ENCODE assay signal across 9 mouse cellular contexts in the genomic region with DNA sequence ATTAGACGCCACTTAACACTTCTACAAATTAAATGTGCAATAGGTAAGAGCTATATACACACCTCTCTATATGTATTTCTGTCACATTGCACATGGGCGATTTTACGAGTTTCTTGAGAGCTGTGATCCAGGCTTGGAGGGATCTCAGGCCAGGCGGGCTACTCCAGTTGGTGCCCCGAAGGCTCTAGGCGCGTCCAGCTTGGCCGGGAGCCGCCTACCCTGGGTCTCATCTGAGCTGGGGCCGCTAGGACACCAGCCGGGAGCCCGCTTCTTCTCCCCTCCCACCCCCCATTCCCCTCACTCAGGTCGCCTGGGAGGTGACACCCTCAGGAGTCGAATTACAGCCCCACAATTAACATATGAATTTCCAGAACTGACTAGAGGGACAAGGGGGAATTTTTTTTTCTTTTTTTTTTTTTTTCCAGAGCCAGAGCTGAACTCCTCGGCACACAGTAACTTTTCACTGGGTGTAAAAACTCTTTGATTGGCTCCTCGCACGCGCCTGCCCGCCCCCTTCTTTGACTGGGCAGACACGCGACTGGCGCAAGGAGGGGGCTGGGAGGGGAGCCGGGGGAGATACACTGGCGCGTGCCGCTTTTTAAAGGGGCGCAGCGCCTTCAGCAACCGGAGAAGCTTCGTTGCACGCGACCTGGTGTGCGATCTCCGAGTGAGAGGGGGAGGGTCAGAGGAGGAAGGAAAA. TPM values are rescaled to one million over a fixed set of nuclear protein-coding genes. Genes with fewer than 3 reads are reported as not detected.
DNase-seq lines count a peak whose midpoint lies in the region; ATAC-seq lines count a peak whose summit lies in the region.
"Had no signal": no experiment of that assay in that cellular context is flagged by ENCODE, and none has a peak within 500 bp of the region (broad histone marks: within the 10 kb centered on the region; RNA-seq: fewer than 3 reads in every experiment).

A gene (plus strand): TSS at position 627 of the 700 bp plus-strand sequence.

- H3K27ac ChIP-seq in forebrain, embryonic 14.5 days (ENCODE audit: low read depth, low read length), result no peak within 1 kb of the TSS
- no peak within 1 kb of the TSS for H3K27ac ChIP-seq in intestine, embryonic 16.5 days (ENCODE audit: low read length)
- no peak within 1 kb of the TSS for H3K27ac ChIP-seq in liver, embryonic 15.5 days (replicated peaks)
- no peak within 1 kb of the TSS for H3K27ac ChIP-seq in neural tube, embryonic 14.5 days (ENCODE audit: low read depth, low read length)

- peak; percentile 78 for ATAC-seq in forebrain, embryonic 14.5 days
- peak; percentile 81 for ATAC-seq in intestine, embryonic 16.5 days
- ATAC-seq in liver, embryonic 15.5 days (ENCODE audit: insufficient read depth), result no peak
- ATAC-seq in neural tube, embryonic 14.5 days (ENCODE audit: low read depth), result peak; percentile 75

- under 1% methylated on average over 34 of the region's 34 CpGs for WGBS in forebrain, embryonic 14.5 days
- WGBS in intestine, embryonic 16.5 days, result under 1% methylated on average over 34 of the region's 34 CpGs
- WGBS in liver, embryonic 15.5 days (ENCODE audit: insufficient replicate concordance), result under 1% methylated on average over 34 of the region's 34 CpGs
- under 1% methylated on average over 34 of the region's 34 CpGs for WGBS in neural tube, embryonic 14.5 days

- H3K9me3 ChIP-seq in forebrain, embryonic 14.5 days (replicated peaks; ENCODE audit: control insufficient read depth, low read length), result no peaks in the 10 kb centered on the region
- no peaks in the 10 kb centered on the region for H3K9me3 ChIP-seq in intestine, embryonic 16.5 days (ENCODE audit: control insufficient read depth, low read length)
- H3K9me3 ChIP-seq in liver, embryonic 15.5 days (replicated peaks), result no peaks in the 10 kb centered on the region
- H3K9me3 ChIP-seq in neural tube, embryonic 14.5 days (ENCODE audit: control insufficient read depth, low read length), result no peaks in the 10 kb centered on the region

- peak; percentile 87 for DNase-seq in left cerebral cortex, postnatal 4 days
- no peak for DNase-seq in left cerebral cortex, adult 11 months (ENCODE audit: low spot score)
- DNase-seq in forebrain, embryonic 14.5 days (ENCODE audit: low spot score), result peak; percentile 61
- no peak for DNase-seq in thymus, postnatal 25 days
- no peak for DNase-seq in cerebellum, adult 8-10 months

- H3K27me3 ChIP-seq in forebrain, embryonic 14.5 days (replicated peaks; ENCODE audit: control insufficient read depth, insufficient read depth, low read length), result peaks cover 53% of the 10 kb centered on the region
- H3K27me3 ChIP-seq in intestine, embryonic 16.5 days (replicated peaks; ENCODE audit: control insufficient read depth, insufficient read depth, low read length), result peaks cover 47% of the 10 kb centered on the region
- peaks cover 67% of the 10 kb centered on the region for H3K27me3 ChIP-seq in liver, embryonic 15.5 days
- peaks cover 40% of the 10 kb centered on the region for H3K27me3 ChIP-seq in neural tube, embryonic 14.5 days (ENCODE audit: control insufficient read depth, insufficient read depth, low read length)

- no peaks in the 10 kb centered on the region for H3K36me3 ChIP-seq in forebrain, embryonic 14.5 days (ENCODE audit: control insufficient read depth, insufficient read depth, low read length)
- H3K36me3 ChIP-seq in intestine, embryonic 16.5 days (ENCODE audit: control insufficient read depth, insufficient read depth, low read length), result no peaks in the 10 kb centered on the region
- H3K36me3 ChIP-seq in liver, embryonic 15.5 days (replicated peaks), result no peaks in the 10 kb centered on the region
- no peaks in the 10 kb centered on the region for H3K36me3 ChIP-seq in neural tube, embryonic 14.5 days (ENCODE audit: control insufficient read depth, insufficient read depth, low read length)

- peaks cover 15% of the 10 kb centered on the region for H3K4me1 ChIP-seq in forebrain, embryonic 14.5 days (ENCODE audit: control insufficient read depth, insufficient read depth, low read length)
- H3K4me1 ChIP-seq in intestine, embryonic 16.5 days (ENCODE audit: control insufficient read depth, insufficient read depth, low read length), result peaks cover 23% of the 10 kb centered on the region
- peaks cover 8% of the 10 kb centered on the region; the same call in 1 of the 2 replicates for H3K4me1 ChIP-seq in liver, embryonic 15.5 days (replicated peaks)
- peaks cover 18% of the 10 kb centered on the region; the same call in 1 of the 2 replicates for H3K4me1 ChIP-seq in neural tube, embryonic 14.5 days (ENCODE audit: control insufficient read depth, insufficient read depth, low read length)

- H3K4me2 ChIP-seq in forebrain, embryonic 14.5 days (ENCODE audit: low read length), result peak within 1 kb of the TSS; percentile 82
- H3K4me2 ChIP-seq in intestine, embryonic 16.5 days (ENCODE audit: low read depth, low read length), result peak within 1 kb of the TSS; percentile 86
- H3K4me2 ChIP-seq in liver, embryonic 15.5 days, result peak within 1 kb of the TSS; percentile 58
- peak within 1 kb of the TSS; percentile 59 for H3K4me2 ChIP-seq in neural tube, embryonic 14.5 days (ENCODE audit: low read depth, low read length)

- peak within 1 kb of the TSS; percentile 36 for H3K4me3 ChIP-seq in forebrain, embryonic 14.5 days (ENCODE audit: low read depth, low read length)
- H3K4me3 ChIP-seq in intestine, embryonic 16.5 days (ENCODE audit: low read length), result peak within 1 kb of the TSS; percentile 49
- peak within 1 kb of the TSS; percentile 29 for H3K4me3 ChIP-seq in liver, embryonic 15.5 days (replicated peaks)
- peak within 1 kb of the TSS; percentile 34 for H3K4me3 ChIP-seq in neural tube, embryonic 14.5 days (ENCODE audit: low read depth, low read length)

- peak within 1 kb of the TSS; percentile 43 for H3K9ac ChIP-seq in forebrain, embryonic 14.5 days (ENCODE audit: low read length)
- H3K9ac ChIP-seq in intestine, embryonic 16.5 days (ENCODE audit: low read depth, low read length), result peak within 1 kb of the TSS; percentile 33
- H3K9ac ChIP-seq in liver, embryonic 15.5 days, result no peak within 1 kb of the TSS
- H3K9ac ChIP-seq in neural tube, embryonic 14.5 days (replicated peaks; ENCODE audit: low read depth, low read length), result no peak within 1 kb of the TSS

- intact Hi-C loops in left cerebral cortex, postnatal 4 days (cut with DNase I), result no loop called here

RNA-seq across cellular contexts. Expression of the gene that starts here (rescaled TPM):
- total RNA-seq in left cerebral cortex, postnatal 4 days (2021), result not detected
- polyA plus RNA-seq in forebrain, embryonic 14.5 days (2014; fragmentation: Nextera tagmentation; extraction: Ambion mirVana), result 0.23 TPM in 1 of 2 replicates, not detected in the other
- polyA plus RNA-seq in intestine, embryonic 16.5 days (2015; fragmentation: Nextera tagmentation; extraction: Ambion mirVana), result 9.9 and 10.3 TPM in 2 replicates
- polyA plus RNA-seq in liver, embryonic 15.5 days (2015; fragmentation: Nextera tagmentation; extraction: Ambion mirVana), result not detected in 2 replicates
- polyA plus RNA-seq in neural tube, embryonic 14.5 days (2014; fragmentation: Nextera tagmentation; extraction: Ambion mirVana), result 0.21 TPM in 1 of 2 replicates, not detected in the other
- total RNA-seq: MEL had no signal

Comparison
In these comparisons a context has a peak if more than half of its experiments do, and no peak if none do; other contexts are left out.
1. Peak in DNase-seq in left cerebral cortex, postnatal 4 days; RNA of the gene not detected or under 1 TPM.
2. Peak in DNase-seq, ATAC-seq, H3K4me3 ChIP-seq, H3K9ac ChIP-seq and H3K4me2 ChIP-seq in forebrain, embryonic 14.5 days; RNA of the gene not detected or under 1 TPM.
3. Peak in ATAC-seq, H3K4me3 ChIP-seq and H3K4me2 ChIP-seq in neural tube, embryonic 14.5 days; RNA of the gene not detected or under 1 TPM.